Mouse (Mus musculus) forebrain, embryonic 14.5 days (tissue): ENCODE measurements around the gene Psme4. TPM values are rescaled to one million over a fixed set of nuclear protein-coding genes. Genes with fewer than 3 reads are reported as not detected.
"Not testable (repeated sequence)": the region's sequence is repeated elsewhere in the genome, so short reads cannot be mapped to it uniquely, and the experiment has no call there.

Source experiments
- ATAC-seq: fragments of 200-750 bp; cut with Nextera tagmentation; 2 replicates; pipeline ENCODE4 v1.8.0; 2017; ENCODE audit warnings: mild to moderate bottlenecking, moderate library complexity
- DNase-seq: peaks from one replicate; pipeline ENCODE4 v3.0.0-alpha.2; 2015; ENCODE audit warnings: low spot score
- H3K27ac ChIP-seq: fragments of 300-500 bp; sonication (generic); 2 replicates; pipeline ENCODE4 v1.5.1; 2014; ENCODE audit warnings: low read depth, mild to moderate bottlenecking, control low read depth, low read length, moderate library complexity
- H3K27me3 ChIP-seq: fragments of 300-500 bp; sonication (generic); replicated peaks from 2 replicates; pipeline ENCODE4 v1.6.1; 2014; ENCODE audit warnings: low read length, control low read depth, mixed read lengths; ENCODE audit not compliant: control insufficient read depth, insufficient read depth
- H3K36me3 ChIP-seq: fragments of 300-500 bp; sonication (generic); 2 replicates; pipeline ENCODE4 v1.6.1; 2014; ENCODE audit warnings: low read length, control low read depth; ENCODE audit not compliant: control insufficient read depth, insufficient read depth
- H3K4me1 ChIP-seq: fragments of 300-500 bp; sonication (generic); 2 replicates; pipeline ENCODE4 v1.6.1; 2014; ENCODE audit warnings: antibody characterized with exemption, low read length, control low read depth; ENCODE audit not compliant: control insufficient read depth, insufficient read depth
- H3K4me2 ChIP-seq: fragments of 300-500 bp; sonication (generic); 2 replicates; pipeline ENCODE4 v1.6.1; 2014; ENCODE audit warnings: mild to moderate bottlenecking, control low read depth, low read length
- H3K4me3 ChIP-seq: fragments of 300-500 bp; sonication (generic); 2 replicates; pipeline ENCODE4 v1.5.1; 2014; ENCODE audit warnings: low read depth, low read length, control low read depth
- H3K9ac ChIP-seq: fragments of 300-500 bp; sonication (generic); 2 replicates; pipeline ENCODE4 v1.6.1; 2014; ENCODE audit warnings: mild to moderate bottlenecking, low read length, control low read depth, moderate library complexity
- H3K9me3 ChIP-seq: fragments of 300-500 bp; sonication (generic); replicated peaks from 2 replicates; pipeline ENCODE4 v1.6.1; 2016; ENCODE audit warnings: low read length, control low read depth, mixed read lengths; ENCODE audit not compliant: control insufficient read depth
- WGBS: fragments of 180-500 bp; shearing (Covaris S2); extraction: QIAGEN DNeasy Blood & Tissue Kit; methylation state at CpG from one replicate; pipeline ENCODE4 v1.1.7; 2014; 5-methylcytosine and 5-hydroxymethylcytosine counted together
- polyA plus RNA-seq: library from polyadenylated mRNA; unstranded; fragments of >200 nt; fragmentation: Nextera tagmentation; extraction: Ambion mirVana; gene quantifications from 2 replicates; pipeline ENCODE4 v1.2.1, GENCODE M21; 2014

The Psme4 gene
- polyA plus RNA-seq, 1 experiment from 2014 or later, result 22.7 TPM

- not testable (repeated sequence) for DNase-seq, H3K27me3 ChIP-seq, H3K36me3 ChIP-seq, H3K27ac ChIP-seq, H3K9me3 ChIP-seq, H3K4me1 ChIP-seq, ATAC-seq
- 59% methylated on average over 4 of the region's 4 CpGs for WGBS
- Histone ChIP-seq H3K4me2 (peak overlapping the region; percentile 93), H3K4me3 (peak overlapping the region; percentile 55), H3K9ac (peak overlapping the region; percentile 73)
Measured at GRCm38 (mm10) chr11:30754486-30754854, 17.1 kb upstream of the Psme4 start.

- WGBS, result under 1% methylated on average over 58 of the region's 66 CpGs
- Histone ChIP-seq H3K9ac (peak overlapping the region; percentile 73), H3K27ac (no peak overlapping the region), H3K4me2 (peak overlapping the region; percentile 93), H3K4me1 (no peaks in the 10 kb centered on the region), H3K9me3 (no peaks in the 10 kb centered on the region), H3K27me3 (0 out of 2 replicates have a peak, but pooled peaks cover 4% of the 10 kb centered on the region), H3K4me3 (peak overlapping the region; percentile 55), H3K36me3 (no peaks in the 10 kb centered on the region)
- DNase-seq, result peak; percentile 45
- peak; percentile 94 for ATAC-seq
Measured at GRCm38 (mm10) chr11:30754855-30755530, 16.5 kb upstream of the Psme4 start.

GRCm38 (mm10) chr11:30761381-30761780 lies 10.1 kb upstream of the Psme4 start:
- Histone ChIP-seq H3K27ac (no peak overlapping the region), H3K27me3 (no peaks in the 10 kb centered on the region), H3K4me1 (no peaks in the 10 kb centered on the region), H3K9me3 (no peaks in the 10 kb centered on the region), H3K4me3 (no peak overlapping the region), H3K36me3 (no peaks in the 10 kb centered on the region), H3K4me2 (no peak overlapping the region), H3K9ac (no peak overlapping the region)
- ATAC-seq (no peak), DNase-seq (no peak)
- WGBS, result 84% methylated on average over 7 of the region's 7 CpGs

GRCm38 (mm10) chr11:30761891-30762290 lies 9.6 kb upstream of the Psme4 start:
- WGBS, result 69% methylated on average over 1 of the region's 1 CpGs
- no peak overlapping the region for H3K9ac ChIP-seq
- no peak for DNase-seq
- no peaks in the 10 kb centered on the region for H3K9me3 ChIP-seq
- H3K4me1 ChIP-seq, result no peaks in the 10 kb centered on the region
- no peaks in the 10 kb centered on the region for H3K27me3 ChIP-seq
- H3K4me3 ChIP-seq, result no peak overlapping the region
- H3K27ac ChIP-seq, result no peak overlapping the region
- no peaks in the 10 kb centered on the region for H3K36me3 ChIP-seq
- H3K4me2 ChIP-seq, result no peak overlapping the region
- ATAC-seq, result no peak

- Histone ChIP-seq H3K4me1 (no peaks in the 10 kb centered on the region), H3K36me3 (no peaks in the 10 kb centered on the region), H3K4me2 (no peak overlapping the region), H3K9ac (no peak overlapping the region), H3K9me3 (no peaks in the 10 kb centered on the region), H3K27ac (no peak overlapping the region), H3K27me3 (no peaks in the 10 kb centered on the region), H3K4me3 (no peak overlapping the region)
- DNase-seq, result no peak
- 77% methylated on average over 1 of the region's 1 CpGs for WGBS
- no peak for ATAC-seq
Measured at GRCm38 (mm10) chr11:30765076-30765475, 6.5 kb upstream of the Psme4 start.

- ATAC-seq (no peak), DNase-seq (no peak)
- Histone ChIP-seq H3K4me3 (peak overlapping the region; percentile 94), H3K27ac (no peak overlapping the region), H3K4me2 (peak overlapping the region; percentile 77), H3K27me3 (no peaks in the 10 kb centered on the region), H3K9ac (peak overlapping the region; percentile 96; the same call in 1 of the 2 replicates), H3K4me1 (peaks cover 13% of the 10 kb centered on the region), H3K9me3 (no peaks in the 10 kb centered on the region), H3K36me3 (no peaks in the 10 kb centered on the region)
- whole genome bisulfite sequencing, result 84% methylated on average over 3 of the region's 3 CpGs
Measured at GRCm38 (mm10) chr11:30770817-30771216, 709 bp upstream of the Psme4 start.

GRCm38 (mm10) chr11:30771904-30772581 lies 517 bp downstream of the Psme4 start:
- H3K36me3 ChIP-seq, result no peaks in the 10 kb centered on the region
- peak overlapping the region; percentile 96 for H3K9ac ChIP-seq
- no peaks in the 10 kb centered on the region for H3K27me3 ChIP-seq
- H3K9me3 ChIP-seq, result no peaks in the 10 kb centered on the region
- peak overlapping the region; percentile 77 for H3K4me2 ChIP-seq
- peak; percentile 60 for DNase-seq
- peak; percentile 81 for ATAC-seq
- peak overlapping the region; percentile 94 for H3K4me3 ChIP-seq
- H3K27ac ChIP-seq, result peak overlapping the region; percentile 92
- WGBS, result under 1% methylated on average over 58 of the region's 64 CpGs
- peaks cover 13% of the 10 kb centered on the region for H3K4me1 ChIP-seq

GRCm38 (mm10) chr11:30772777-30773417 lies 1.4 kb downstream of the Psme4 start:
- 2% methylated on average over 21 of the region's 21 CpGs for WGBS
- ATAC-seq (no peak), DNase-seq (peak; percentile 32)

GRCm38 (mm10) chr11:30774638-30775037 lies 3.1 kb downstream of the Psme4 start:
- H3K4me2 ChIP-seq, result no peak overlapping the region
- ATAC-seq (no peak), DNase-seq (no peak)
- 75% methylated on average over 1 of the region's 1 CpGs for WGBS
- H3K27ac ChIP-seq, result no peak overlapping the region
- peaks cover 13% of the 10 kb centered on the region for H3K4me1 ChIP-seq
- H3K9me3 ChIP-seq, result no peaks in the 10 kb centered on the region
- no peaks in the 10 kb centered on the region for H3K27me3 ChIP-seq
- no peaks in the 10 kb centered on the region for H3K36me3 ChIP-seq
- no peak overlapping the region for H3K9ac ChIP-seq
- no peak overlapping the region for H3K4me3 ChIP-seq

More at GRCm38 (mm10) chr11:30772777-30773417, 1.4 kb downstream of the Psme4 start:
- Histone ChIP-seq H3K4me3 (peak overlapping the region; percentile 94), H3K9me3 (no peaks in the 10 kb centered on the region), H3K4me2 (peak overlapping the region; percentile 77), H3K27ac (peak overlapping the region; percentile 92; the same call in 1 of the 2 replicates), H3K4me1 (peaks cover 13% of the 10 kb centered on the region), H3K36me3 (no peaks in the 10 kb centered on the region), H3K27me3 (no peaks in the 10 kb centered on the region), H3K9ac (peak overlapping the region; percentile 96)
